Mouse (Mus musculus): ENCODE data around the gene Mdm2. TPM values are rescaled to one million over a fixed set of nuclear protein-coding genes. Genes with fewer than 3 reads are reported as not detected.

Mdm2 gene
- total RNA-seq, 2 experiments from 2014 or later, result 43.0 to 47.9 TPM

- no peak for ATAC-seq (replicated peaks; ENCODE audit: poor library complexity, severe bottlenecking)
Measured at GRCm38 (mm10) chr10:117674359-117675019, 36.1 kb downstream of the Mdm2 start.

- ATAC-seq (replicated peaks; ENCODE audit: poor library complexity, severe bottlenecking), result no peak
Measured at GRCm38 (mm10) chr10:117673913-117674312, 36.6 kb downstream of the Mdm2 start.

- no peak for ATAC-seq (replicated peaks; ENCODE audit: poor library complexity, severe bottlenecking)
Measured at GRCm38 (mm10) chr10:117672693-117673092, 37.9 kb downstream of the Mdm2 start.

- no peak for ATAC-seq (replicated peaks; ENCODE audit: poor library complexity, severe bottlenecking)
Measured at GRCm38 (mm10) chr10:117671930-117672666, 38.5 kb downstream of the Mdm2 start.

GRCm38 (mm10) chr10:117671266-117671665, 39.3 kb downstream of the Mdm2 start:
- ATAC-seq (replicated peaks; ENCODE audit: poor library complexity, severe bottlenecking), result no peak

GRCm38 (mm10) chr10:117670791-117671190, 39.8 kb downstream of the Mdm2 start:
- no peak for ATAC-seq (replicated peaks; ENCODE audit: poor library complexity, severe bottlenecking)

- no peak for ATAC-seq (replicated peaks; ENCODE audit: poor library complexity, severe bottlenecking)
Measured at GRCm38 (mm10) chr10:117670092-117670491, 40.5 kb downstream of the Mdm2 start.

GRCm38 (mm10) chr10:117669449-117670090, 41.0 kb downstream of the Mdm2 start:
- ATAC-seq (replicated peaks; ENCODE audit: poor library complexity, severe bottlenecking), result no peak

- no peak for ATAC-seq (replicated peaks; ENCODE audit: poor library complexity, severe bottlenecking)
Measured at GRCm38 (mm10) chr10:117668546-117669300, 41.8 kb downstream of the Mdm2 start.

GRCm38 (mm10) chr10:117667663-117668507, 42.7 kb downstream of the Mdm2 start:
- ATAC-seq (replicated peaks; ENCODE audit: poor library complexity, severe bottlenecking), result no peak

GRCm38 (mm10) chr10:117666947-117667630, 43.5 kb downstream of the Mdm2 start:
- no peak for ATAC-seq (replicated peaks; ENCODE audit: poor library complexity, severe bottlenecking)

GRCm38 (mm10) chr10:117666361-117666760, 44.2 kb downstream of the Mdm2 start:
- no peak for ATAC-seq (replicated peaks; ENCODE audit: poor library complexity, severe bottlenecking)

- ATAC-seq (replicated peaks; ENCODE audit: poor library complexity, severe bottlenecking), result no peak
Measured at GRCm38 (mm10) chr10:117665376-117666275, 44.9 kb downstream of the Mdm2 start.

GRCm38 (mm10) chr10:117664926-117665209, 45.7 kb downstream of the Mdm2 start:
- ATAC-seq (replicated peaks; ENCODE audit: poor library complexity, severe bottlenecking), result no peak

- no peak for ATAC-seq (replicated peaks; ENCODE audit: poor library complexity, severe bottlenecking)
Measured at GRCm38 (mm10) chr10:117664208-117664925, 46.2 kb downstream of the Mdm2 start.

- no peak for ATAC-seq (replicated peaks; ENCODE audit: poor library complexity, severe bottlenecking)
Measured at GRCm38 (mm10) chr10:117663865-117664200, 46.7 kb downstream of the Mdm2 start.

GRCm38 (mm10) chr10:117663056-117663864, 47.3 kb downstream of the Mdm2 start:
- no peak for ATAC-seq (replicated peaks; ENCODE audit: poor library complexity, severe bottlenecking)

Measured in granulocyte monocyte progenitor cell, adult 5-6 weeks (primary cell).